Mouse (Mus musculus) spleen, postnatal 4 days (tissue): Measurements from ENCODE around the gene Med16.
A peak's percentile ranks its signal among the peaks of the same experiment; 100 is the strongest.

ENCODE experiments used
- DNase-seq, 2 experiments: peaks; one replicate each; pipeline ENCODE4 v3.0.0; 2022; ENCODE audit warnings: low spot score in 2 of 2

The Med16 gene

GRCm38 (mm10) chr10:79933145-79933679, 24.5 kb upstream of the Med16 start:
- no peak for DNase-seq

GRCm38 (mm10) chr10:79932736-79933135, 24.0 kb upstream of the Med16 start:
- no peak for DNase-seq

- no peak for DNase-seq
These were observed 23.1 kb upstream of the Med16 start for GRCm38 (mm10) chr10:79931797-79932196.

- no peak for DNase-seq
These were observed 22.1 kb upstream of the Med16 start for GRCm38 (mm10) chr10:79930826-79931186.

- DNase-seq = no peak
These were observed 21.5 kb upstream of the Med16 start for GRCm38 (mm10) chr10:79929967-79930825.

- no peak for DNase-seq
These were observed 20.4 kb upstream of the Med16 start for GRCm38 (mm10) chr10:79928907-79929701.

GRCm38 (mm10) chr10:79928030-79928694, 19.4 kb upstream of the Med16 start:
- peak in 1 of 2 experiments; percentile 58 for DNase-seq

GRCm38 (mm10) chr10:79927324-79928029, 18.8 kb upstream of the Med16 start:
- peak; percentile 61 to 84 for DNase-seq

GRCm38 (mm10) chr10:79926491-79927323, 18.0 kb upstream of the Med16 start, which contains the start of gene Arid3a:
TSS of gene Arid3a (plus strand) at chr10:79927043.
- DNase-seq = peak; percentile 87 to 94

- DNase-seq = no peak
These were observed 17.2 kb upstream of the Med16 start for GRCm38 (mm10) chr10:79925785-79926490.

GRCm38 (mm10) chr10:79924998-79925784, 16.5 kb upstream of the Med16 start:
- peak; percentile 93 to 99 for DNase-seq

- DNase-seq = no peak
These were observed 12.8 kb upstream of the Med16 start for GRCm38 (mm10) chr10:79921572-79921971.

- no peak for DNase-seq
These were observed 12.3 kb upstream of the Med16 start, which contains the start of gene R3hdm4 for GRCm38 (mm10) chr10:79920958-79921535. TSS of gene R3hdm4 (minus strand) at chr10:79921208.

GRCm38 (mm10) chr10:79920056-79920890, 11.6 kb upstream of the Med16 start:
- no peak for DNase-seq

GRCm38 (mm10) chr10:79919251-79919849, 10.6 kb upstream of the Med16 start:
- DNase-seq = no peak

- no peak for DNase-seq
These were observed 9.7 kb upstream of the Med16 start for GRCm38 (mm10) chr10:79918231-79919078.
